Mouse (Mus musculus) layer of hippocampus, adult 11-12 months (tissue): ENCODE measurements around the gene Rps7.

Experiments
- DNase-seq: peaks from one replicate; pipeline ENCODE4 v3.0.0; 2022; ENCODE audit warnings: low spot score

Rps7 gene

GRCm38 (mm10) chr12:28617297-28617696 lies 18.5 kb downstream of the Rps7 start:
- DNase-seq = no peak

- no peak for DNase-seq
Observed at GRCm38 (mm10) chr12:28614401-28614800, 21.4 kb downstream of the Rps7 start.

- DNase-seq = no peak
Observed at GRCm38 (mm10) chr12:28612391-28612790, 23.4 kb downstream of the Rps7 start.

DNA sequence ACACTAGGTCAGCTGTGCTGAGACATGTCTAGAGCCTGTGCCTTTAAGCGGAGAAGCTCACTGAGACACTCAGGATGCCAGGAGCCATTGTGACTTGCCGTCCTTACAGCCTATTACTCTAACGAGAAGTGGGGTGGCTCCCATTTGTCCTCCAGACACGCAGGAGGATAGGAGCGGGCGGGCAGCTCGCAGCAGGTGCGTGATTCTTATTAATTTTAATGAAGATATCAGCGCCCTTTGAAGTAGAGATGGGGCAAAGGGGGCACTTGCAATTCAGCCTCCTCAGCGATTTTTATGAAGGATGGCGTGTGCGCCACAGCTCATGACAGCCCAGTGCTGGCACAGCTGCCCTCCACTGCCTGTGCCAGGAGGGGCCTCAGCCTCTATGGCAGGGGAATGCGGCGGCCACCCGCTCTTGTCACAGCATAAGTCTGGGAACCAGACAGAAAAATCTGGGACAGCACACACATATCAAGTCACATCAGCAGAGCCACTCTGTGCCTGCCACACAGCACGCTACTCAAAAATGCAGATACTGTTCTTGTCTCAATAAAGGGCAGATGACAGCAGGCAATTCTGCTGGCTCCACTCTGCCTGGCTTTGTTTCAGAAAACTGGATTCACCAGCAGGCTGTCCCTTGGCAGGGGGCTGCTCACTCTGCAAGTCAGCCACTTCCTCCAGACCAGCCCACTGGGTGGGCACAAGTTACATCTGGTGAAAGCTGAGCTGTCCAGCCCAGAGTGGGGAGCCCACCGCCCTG lies 28.0 kb downstream of the Rps7 start:
- peak; percentile 76 for DNase-seq

DNA sequence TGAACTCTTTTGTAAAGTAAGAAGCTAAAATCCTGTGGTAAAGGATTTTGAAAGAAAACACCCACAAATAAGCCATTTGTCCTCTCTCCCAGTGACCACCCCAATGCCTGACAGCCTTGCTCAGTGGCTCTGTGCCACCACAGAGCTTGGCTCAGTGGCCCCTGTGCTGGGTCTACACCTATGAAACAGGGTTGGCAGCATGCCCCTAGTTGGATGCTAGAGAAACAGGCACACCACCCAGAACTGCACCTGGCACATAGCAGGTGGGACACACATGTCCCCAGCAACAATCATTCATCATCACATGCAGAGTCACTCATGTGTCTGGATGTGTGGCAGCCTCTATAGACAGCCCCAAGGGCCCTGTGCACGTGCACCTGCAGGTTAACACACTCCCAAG lies 32.3 kb downstream of the Rps7 start:
- DNase-seq = no peak

DNA sequence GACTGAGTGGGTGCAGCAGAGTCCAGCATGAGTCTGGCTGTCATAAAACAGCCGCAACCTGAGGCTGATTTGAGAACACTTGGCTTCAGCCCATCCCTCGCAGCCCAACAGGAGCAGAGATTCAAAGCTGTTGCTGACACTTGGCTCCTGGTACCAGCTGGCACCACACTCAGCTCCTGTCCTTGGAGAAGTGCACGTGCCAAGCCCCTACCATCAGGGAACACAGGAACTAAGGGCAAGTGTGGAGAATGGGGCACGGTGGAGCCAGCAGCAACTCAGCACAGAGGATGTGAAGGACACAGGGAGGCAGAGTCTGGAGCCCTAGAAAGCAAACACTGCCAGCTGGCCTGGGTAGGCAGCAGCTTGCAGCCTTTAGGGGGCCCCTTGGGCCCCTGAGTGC lies 33.5 kb downstream of the Rps7 start:
- DNase-seq = no peak

- DNase-seq = no peak
Observed at GRCm38 (mm10) chr12:28598526-28598991, 37.2 kb downstream of the Rps7 start.

GRCm38 (mm10) chr12:28598110-28598509 lies 37.6 kb downstream of the Rps7 start:
- DNase-seq = no peak

DNA sequence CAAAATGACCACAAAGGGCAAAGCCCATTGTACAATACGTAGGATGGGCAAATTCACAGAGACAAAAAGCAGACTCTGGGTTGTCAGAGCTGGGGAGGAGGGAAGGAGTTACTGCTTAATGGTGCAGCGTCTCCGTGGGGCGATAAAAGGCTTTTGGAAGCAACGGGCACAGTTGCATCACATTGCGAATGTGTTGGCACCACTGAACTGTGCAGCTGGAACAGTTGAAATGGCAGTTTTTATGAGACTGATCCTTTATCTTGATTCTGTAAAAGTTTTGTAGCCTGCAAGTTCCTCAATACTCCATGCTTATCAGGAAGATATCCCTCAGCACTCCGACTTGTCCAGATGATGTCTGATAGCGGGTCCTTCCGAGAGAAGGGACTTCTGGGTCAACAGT lies 38.1 kb downstream of the Rps7 start:
- DNase-seq = no peak

- no peak for DNase-seq
Observed at GRCm38 (mm10) chr12:28596851-28597250, 38.9 kb downstream of the Rps7 start.

GRCm38 (mm10) chr12:28590428-28590827 lies 45.3 kb downstream of the Rps7 start:
- DNase-seq = no peak

GRCm38 (mm10) chr12:28589090-28589868 lies 46.5 kb downstream of the Rps7 start:
- peak; percentile 92 for DNase-seq

DNA sequence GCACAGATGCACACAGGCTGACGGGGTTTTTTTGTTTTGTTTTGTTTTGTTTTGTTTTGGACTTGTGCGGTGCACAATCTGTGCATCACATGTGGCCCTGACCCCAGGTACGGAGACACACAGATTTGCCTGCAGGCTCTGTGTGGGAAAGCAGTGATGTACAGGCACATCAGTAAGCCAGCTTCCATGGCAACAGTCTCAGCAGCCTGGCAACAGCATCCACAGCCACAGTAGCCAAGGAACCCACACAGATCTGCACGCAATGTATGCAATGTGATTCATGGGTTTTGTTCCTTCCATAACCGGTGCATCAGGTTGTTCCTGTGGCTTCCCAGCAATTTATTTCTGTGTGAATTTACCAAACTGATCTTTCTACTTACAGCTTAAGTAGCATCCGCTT lies 47.8 kb downstream of the Rps7 start:
- DNase-seq = peak; percentile 80

DNA sequence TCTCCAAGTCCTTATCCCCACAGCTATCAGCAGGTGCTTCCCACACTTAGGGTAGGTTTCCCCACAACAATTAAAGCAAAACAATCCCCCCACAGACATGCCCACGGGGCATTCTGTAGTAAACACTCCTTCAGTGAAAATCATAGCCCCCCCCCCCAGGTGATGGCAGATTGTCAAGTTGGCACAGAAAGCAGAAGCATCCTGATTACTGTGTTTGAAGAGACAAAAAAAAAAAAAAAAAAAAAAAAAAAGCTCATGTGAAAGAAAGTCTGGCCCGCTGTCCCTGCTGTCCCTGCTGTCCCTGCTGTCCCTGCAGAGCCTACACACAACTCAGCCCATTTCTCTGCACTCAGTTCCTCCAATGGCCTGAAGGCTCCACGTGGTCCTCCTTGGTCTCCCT lies 51.7 kb downstream of the Rps7 start:
- no peak for DNase-seq

GRCm38 (mm10) chr12:28582423-28582822 lies 53.3 kb downstream of the Rps7 start, which contains the start of gene Allc:
Gene Allc (minus strand): TSS chr12:28582523.
- DNase-seq = no peak
